In genomic region chr11:102836146-102836545, GRCm38 (mm10) we compare ENCODE assay signal across 30 mouse cellular contexts. TPM values are rescaled to one million over a fixed set of nuclear protein-coding genes. Genes with fewer than 3 reads are reported as not detected.
A peak's percentile ranks its signal among the peaks of the same experiment; 100 is the strongest.
DNase-seq lines count a peak whose midpoint lies in the region; ATAC-seq and TF ChIP-seq lines count a peak whose summit lies in the region.
"Had no signal": no experiment of that assay in that cellular context is flagged by ENCODE, and none has a peak within 500 bp of the region (broad histone marks: within the 10 kb centered on the region; RNA-seq: fewer than 3 reads in every experiment).

No protein-coding gene starts in this region.

- H3K4me1 ChIP-seq in forebrain, embryonic 13.5 days, result no peaks in the 10 kb centered on the region
- no peaks in the 10 kb centered on the region for H3K4me1 ChIP-seq in forebrain, embryonic 11.5 days (replicated peaks; ENCODE audit: control insufficient read depth, insufficient read depth, low read length)
- no peaks in the 10 kb centered on the region for H3K4me1 ChIP-seq in heart, adult 2 months (ENCODE audit: control insufficient read depth, insufficient read depth, low read length)
- peaks cover 5% of the 10 kb centered on the region; the same call in 1 of the 2 replicates for H3K4me1 ChIP-seq in heart, embryonic 10.5 days
- no peaks in the 10 kb centered on the region for H3K4me1 ChIP-seq in hindbrain, postnatal 0 days (ENCODE audit: insufficient read depth, low read length)
- no peaks in the 10 kb centered on the region for H3K4me1 ChIP-seq in hindbrain, embryonic 14.5 days (replicated peaks; ENCODE audit: control insufficient read depth, insufficient read depth, low read length)
- no peaks in the 10 kb centered on the region for H3K4me1 ChIP-seq in lung, postnatal 0 days (ENCODE audit: insufficient read depth, low read depth, low read length)
- H3K4me1 ChIP-seq: forebrain, embryonic 10.5 days; hindbrain, embryonic 10.5 days; hindbrain, embryonic 15.5 days had no signal

- peaks cover 51% of the 10 kb centered on the region for H3K36me3 ChIP-seq in forebrain, embryonic 13.5 days (ENCODE audit: poor library complexity, severe bottlenecking)
- peaks cover 18% of the 10 kb centered on the region for H3K36me3 ChIP-seq in forebrain, embryonic 11.5 days (ENCODE audit: control insufficient read depth, insufficient read depth, low read length)
- no peaks in the 10 kb centered on the region for H3K36me3 ChIP-seq in heart, adult 2 months (ENCODE audit: control insufficient read depth, insufficient read depth, low read length)
- H3K36me3 ChIP-seq in heart, embryonic 10.5 days, result peaks cover 49% of the 10 kb centered on the region
- H3K36me3 ChIP-seq in hindbrain, postnatal 0 days (ENCODE audit: insufficient read depth, low read length), result peaks cover 33% of the 10 kb centered on the region
- peaks cover 50% of the 10 kb centered on the region for H3K36me3 ChIP-seq in hindbrain, embryonic 14.5 days (replicated peaks; ENCODE audit: control insufficient read depth, insufficient read depth)
- H3K36me3 ChIP-seq in lung, postnatal 0 days (ENCODE audit: insufficient read depth, low read length), result peaks cover 10% of the 10 kb centered on the region; the same call in 1 of the 2 replicates

- DNase-seq in forebrain, embryonic 11.5 days (ENCODE audit: low spot score), result no peak
- DNase-seq in heart, adult 2 months, result peak; percentile 27
- no peak for DNase-seq in heart, embryonic 10.5 days (ENCODE audit: low spot score)
- DNase-seq in hindbrain, postnatal 0 days (ENCODE audit: low spot score), result no peak
- DNase-seq in hindbrain, embryonic 14.5 days (ENCODE audit: low spot score), result no peak
- no peak for DNase-seq in lung, postnatal 0 days (ENCODE audit: low spot score)
- no peak for DNase-seq in lung, adult 18-20 months
- DNase-seq: adrenal gland, adult 8-10 months; adrenal gland, postnatal 36 days; B cell, adult 2 months; cerebellum, adult 11 months; cerebellum, adult 8-10 months; cerebellum, postnatal 14 days; embryo, embryonic 11 days; gastrocnemius, postnatal 14 days had no signal

- no peak for TF ChIP-seq CTCF in heart, adult 2 months (IDR thresholded peaks at IDR 0.05)
- no peak for TF ChIP-seq CTCF in hindbrain, postnatal 0 days (IDR thresholded peaks at IDR 0.05; ENCODE audit: low read depth)
- no peak for TF ChIP-seq CTCF in lung, postnatal 0 days (IDR thresholded peaks at IDR 0.05)

- peak; percentile 62 for TF ChIP-seq POLR2A in heart, adult 2 months (IDR thresholded peaks at IDR 0.05; ENCODE audit: insufficient read depth, low read depth, low read length)

- H3K9ac ChIP-seq in forebrain, embryonic 13.5 days, result no peak overlapping the region
- no peak overlapping the region for H3K9ac ChIP-seq in forebrain, embryonic 11.5 days (ENCODE audit: low read length)
- H3K9ac ChIP-seq in heart, adult 2 months (ENCODE audit: low read depth, low read length), result no peak overlapping the region
- no peak overlapping the region for H3K9ac ChIP-seq in hindbrain, postnatal 0 days (replicated peaks; ENCODE audit: low read length)
- H3K9ac ChIP-seq in hindbrain, embryonic 14.5 days, result no peak overlapping the region
- H3K9ac ChIP-seq in lung, postnatal 0 days (replicated peaks; ENCODE audit: low read depth), result no peak overlapping the region; the same call in 1 of the 2 replicates
- H3K9ac ChIP-seq: embryonic facial prominence, embryonic 15.5 days; hindbrain, embryonic 15.5 days had no signal

- no peak overlapping the region for H3K4me2 ChIP-seq in forebrain, embryonic 13.5 days
- no peak overlapping the region for H3K4me2 ChIP-seq in forebrain, embryonic 11.5 days (ENCODE audit: low read depth, low read length, severe bottlenecking)
- no peak overlapping the region for H3K4me2 ChIP-seq in hindbrain, postnatal 0 days (ENCODE audit: low read depth, low read length)
- H3K4me2 ChIP-seq in hindbrain, embryonic 14.5 days (replicated peaks), result no peak overlapping the region
- no peak overlapping the region for H3K4me2 ChIP-seq in lung, postnatal 0 days (replicated peaks; ENCODE audit: low read depth, low read length)
- H3K4me2 ChIP-seq: embryonic facial prominence, embryonic 15.5 days; hindbrain, embryonic 15.5 days had no signal

- no peaks in the 10 kb centered on the region for H3K27me3 ChIP-seq in forebrain, embryonic 13.5 days
- H3K27me3 ChIP-seq in forebrain, embryonic 11.5 days (ENCODE audit: control insufficient read depth, insufficient read depth, low read length), result no peaks in the 10 kb centered on the region
- H3K27me3 ChIP-seq in heart, adult 2 months (ENCODE audit: control insufficient read depth, insufficient read depth, low read length), result no peaks in the 10 kb centered on the region
- no peaks in the 10 kb centered on the region for H3K27me3 ChIP-seq in heart, embryonic 10.5 days (ENCODE audit: insufficient read depth, poor library complexity, severe bottlenecking)
- no peaks in the 10 kb centered on the region for H3K27me3 ChIP-seq in hindbrain, postnatal 0 days (ENCODE audit: insufficient read depth, low read length)
- no peaks in the 10 kb centered on the region for H3K27me3 ChIP-seq in hindbrain, embryonic 14.5 days (ENCODE audit: control insufficient read depth, insufficient read depth, low read length)
- H3K27me3 ChIP-seq in lung, postnatal 0 days (replicated peaks; ENCODE audit: insufficient read depth, low read length), result no peaks in the 10 kb centered on the region
- H3K27me3 ChIP-seq: embryonic facial prominence, embryonic 15.5 days; hindbrain, embryonic 15.5 days had no signal

- H3K4me3 ChIP-seq in forebrain, embryonic 13.5 days, result no peak overlapping the region
- H3K4me3 ChIP-seq in forebrain, embryonic 11.5 days (ENCODE audit: low read depth, low read length), result no peak overlapping the region
- peak overlapping the region; percentile 10; the same call in 1 of the 2 replicates for H3K4me3 ChIP-seq in heart, adult 2 months
- H3K4me3 ChIP-seq in heart, embryonic 10.5 days, result no peak overlapping the region
- no peak overlapping the region for H3K4me3 ChIP-seq in hindbrain, postnatal 0 days (ENCODE audit: low read length)
- H3K4me3 ChIP-seq in hindbrain, embryonic 14.5 days (replicated peaks; ENCODE audit: low read length), result no peak overlapping the region
- H3K4me3 ChIP-seq in lung, postnatal 0 days (ENCODE audit: low read depth, low read length), result no peak overlapping the region
- H3K4me3 ChIP-seq: embryonic facial prominence, embryonic 15.5 days; erythroblast, embryonic 14.5 days; forebrain, embryonic 10.5 days; hindbrain, embryonic 10.5 days; hindbrain, embryonic 15.5 days had no signal

- peak overlapping the region; percentile 25; the same call in 1 of the 2 replicates for H3K27ac ChIP-seq in forebrain, embryonic 13.5 days
- H3K27ac ChIP-seq in forebrain, embryonic 11.5 days (ENCODE audit: low read depth, low read length), result no peak overlapping the region
- peak overlapping the region; percentile 64 for H3K27ac ChIP-seq in heart, adult 2 months
- no peak overlapping the region for H3K27ac ChIP-seq in heart, embryonic 10.5 days
- peak overlapping the region; percentile 20; the same call in 1 of the 2 replicates for H3K27ac ChIP-seq in hindbrain, postnatal 0 days
- H3K27ac ChIP-seq in hindbrain, embryonic 14.5 days, result no peak overlapping the region
- H3K27ac ChIP-seq in lung, postnatal 0 days (ENCODE audit: low read length), result peak overlapping the region; percentile 49
- H3K27ac ChIP-seq: embryonic facial prominence, embryonic 15.5 days; forebrain, embryonic 10.5 days; hindbrain, embryonic 10.5 days; hindbrain, embryonic 15.5 days had no signal

- intact Hi-C loops in heart, adult 2 months (cut with DNase I), result no loop called here

- 92% methylated on average over 9 of the region's 9 CpGs for WGBS in forebrain, embryonic 13.5 days
- 91% methylated on average over 9 of the region's 9 CpGs for WGBS in forebrain, embryonic 11.5 days
- WGBS in heart, adult 2 months, result 62% methylated on average over 9 of the region's 9 CpGs
- WGBS in heart, embryonic 10.5 days, result 86% methylated on average over 9 of the region's 9 CpGs
- 85% methylated on average over 9 of the region's 9 CpGs for WGBS in hindbrain, postnatal 0 days
- whole genome bisulfite sequencing in hindbrain, embryonic 14.5 days, result 90% methylated on average over 9 of the region's 9 CpGs
- 74% methylated on average over 9 of the region's 9 CpGs for WGBS in lung, postnatal 0 days

- TF ChIP-seq EP300 in heart, adult 2 months (IDR thresholded peaks at IDR 0.05; ENCODE audit: insufficient read depth, low read depth, low read length), result 0 out of 2 replicates have a peak, but pooled peaks have one; percentile 4
- no peak for TF ChIP-seq EP300 in lung, postnatal 0 days (IDR thresholded peaks at IDR 0.05)

- no peak for ATAC-seq in forebrain, embryonic 13.5 days
- ATAC-seq in forebrain, embryonic 11.5 days (replicated peaks; ENCODE audit: low FRiP score), result no peak
- no peak for ATAC-seq in hindbrain, postnatal 0 days
- ATAC-seq in hindbrain, embryonic 14.5 days (ENCODE audit: low FRiP score), result no peak
- no peak for ATAC-seq in lung, postnatal 0 days
- ATAC-seq: CD4-positive, CD25-positive, alpha-beta regulatory T cell, adult 4 months; forebrain, embryonic 16.5 days; inflammation-experienced regulatory T-cells, adult 6 months; intestine, postnatal 0 days had no signal

- H3K79me2 ChIP-seq in heart, adult 2 months (replicated peaks; ENCODE audit: control insufficient read depth, insufficient read depth, low read length), result no peaks in the 10 kb centered on the region

- H3K9me3 ChIP-seq in forebrain, embryonic 13.5 days (replicated peaks), result no peaks in the 10 kb centered on the region
- no peaks in the 10 kb centered on the region for H3K9me3 ChIP-seq in forebrain, embryonic 11.5 days (ENCODE audit: control insufficient read depth, low read length)
- H3K9me3 ChIP-seq in heart, embryonic 10.5 days, result no peaks in the 10 kb centered on the region
- H3K9me3 ChIP-seq in hindbrain, postnatal 0 days (ENCODE audit: low read length), result no peaks in the 10 kb centered on the region
- no peaks in the 10 kb centered on the region for H3K9me3 ChIP-seq in hindbrain, embryonic 14.5 days (ENCODE audit: control insufficient read depth, low read length)
- H3K9me3 ChIP-seq in lung, postnatal 0 days (ENCODE audit: low read length), result no peaks in the 10 kb centered on the region
- H3K9me3 ChIP-seq: embryonic facial prominence, embryonic 15.5 days; forebrain, embryonic 10.5 days; G1E; hindbrain, embryonic 10.5 days; hindbrain, embryonic 15.5 days had no signal

RNA-seq across cellular contexts. Expression of gene Higd1b, which starts 0.5 kb away (rescaled TPM):
- 1.2 and 2.0 TPM in 2 replicates for polyA plus RNA-seq in forebrain, embryonic 13.5 days (2015; fragmentation: Nextera tagmentation; extraction: Ambion mirVana)
- polyA plus RNA-seq in forebrain, embryonic 11.5 days (2014; fragmentation: Nextera tagmentation; extraction: Ambion mirVana), result not detected in 2 replicates
- total RNA-seq in heart, adult 2 months (2021), result 10 to 100 TPM; 11.0 to 12.2 TPM
- polyA plus RNA-seq in heart, adult 2 months (2012; rRNA removed), result 15.2 and 21.6 TPM in 2 replicates
- polyA plus RNA-seq in heart, embryonic 10.5 days (2016; fragmentation: Nextera tagmentation; extraction: Ambion mirVana), result not detected in 2 replicates
- total RNA-seq in hindbrain, postnatal 0 days (2014; rRNA removed), result 12.4 and 15.8 TPM in 2 replicates
- polyA plus RNA-seq in hindbrain, postnatal 0 days (2015; fragmentation: Nextera tagmentation; extraction: Ambion mirVana), result 14.5 and 15.0 TPM in 2 replicates
- 9.4 and 9.8 TPM in 2 replicates for polyA plus RNA-seq in hindbrain, embryonic 14.5 days (2014; fragmentation: Nextera tagmentation; extraction: Ambion mirVana)
- 111 and 138 TPM in 2 replicates for polyA plus RNA-seq in lung, postnatal 0 days (2015; fragmentation: Nextera tagmentation; extraction: Ambion mirVana)
- total RNA-seq: common myeloid progenitor, adult 5-6 weeks; G1E; granulocyte monocyte progenitor cell, adult 5-6 weeks had no signal
- polyA plus RNA-seq: CD4-positive, CD25-positive, alpha-beta regulatory T cell, adult 4 months; embryonic facial prominence, embryonic 11.5 days; erythroblast, embryonic 14.5 days; forebrain, embryonic 10.5 days; G1E; hindbrain, embryonic 10.5 days; inflammation-experienced regulatory T-cells, adult 6 months had no signal

RNA-seq across cellular contexts. Expression of gene Gjc1, which starts 16.6 kb away (rescaled TPM):
- polyA plus RNA-seq in forebrain, embryonic 13.5 days (2015; fragmentation: Nextera tagmentation; extraction: Ambion mirVana), result 68.3 and 69.2 TPM in 2 replicates
- 95.7 and 96.1 TPM in 2 replicates for polyA plus RNA-seq in forebrain, embryonic 11.5 days (2014; fragmentation: Nextera tagmentation; extraction: Ambion mirVana)
- total RNA-seq in heart, adult 2 months (2021), result 10 to 100 TPM; 19.4 to 23.4 TPM
- 12.9 and 26.4 TPM in 2 replicates for polyA plus RNA-seq in heart, adult 2 months (2012; rRNA removed)
- 57.0 and 81.1 TPM in 2 replicates for polyA plus RNA-seq in heart, embryonic 10.5 days (2016; fragmentation: Nextera tagmentation; extraction: Ambion mirVana)
- total RNA-seq in hindbrain, postnatal 0 days (2014; rRNA removed), result 13.2 and 18.0 TPM in 2 replicates
- polyA plus RNA-seq in hindbrain, postnatal 0 days (2015; fragmentation: Nextera tagmentation; extraction: Ambion mirVana), result 21.3 and 24.1 TPM in 2 replicates
- 31.2 and 34.3 TPM in 2 replicates for polyA plus RNA-seq in hindbrain, embryonic 14.5 days (2014; fragmentation: Nextera tagmentation; extraction: Ambion mirVana)
- 35.9 and 37.0 TPM in 2 replicates for polyA plus RNA-seq in lung, postnatal 0 days (2015; fragmentation: Nextera tagmentation; extraction: Ambion mirVana)
- total RNA-seq: common myeloid progenitor, adult 5-6 weeks; granulocyte monocyte progenitor cell, adult 5-6 weeks had no signal
- polyA plus RNA-seq: erythroblast, embryonic 14.5 days; G1E; inflammation-experienced regulatory T-cells, adult 6 months had no signal

RNA-seq across cellular contexts. Expression of gene Eftud2, which starts 44.6 kb away (rescaled TPM):
- 199 and 235 TPM in 2 replicates for polyA plus RNA-seq in forebrain, embryonic 13.5 days (2015; fragmentation: Nextera tagmentation; extraction: Ambion mirVana)
- polyA plus RNA-seq in forebrain, embryonic 11.5 days (2014; fragmentation: Nextera tagmentation; extraction: Ambion mirVana), result 317 and 330 TPM in 2 replicates
- total RNA-seq in heart, adult 2 months (2021), result 10 to 100 TPM; 36.0 to 37.4 TPM
- polyA plus RNA-seq in heart, adult 2 months (2012; rRNA removed), result 44.9 and 62.6 TPM in 2 replicates
- polyA plus RNA-seq in heart, embryonic 10.5 days (2016; fragmentation: Nextera tagmentation; extraction: Ambion mirVana), result 206 and 238 TPM in 2 replicates
- total RNA-seq in hindbrain, postnatal 0 days (2014; rRNA removed), result 63.8 and 70.8 TPM in 2 replicates
- polyA plus RNA-seq in hindbrain, postnatal 0 days (2015; fragmentation: Nextera tagmentation; extraction: Ambion mirVana), result 104 and 106 TPM in 2 replicates
- 110 and 123 TPM in 2 replicates for polyA plus RNA-seq in hindbrain, embryonic 14.5 days (2014; fragmentation: Nextera tagmentation; extraction: Ambion mirVana)
- polyA plus RNA-seq in lung, postnatal 0 days (2015; fragmentation: Nextera tagmentation; extraction: Ambion mirVana), result 67.1 and 72.9 TPM in 2 replicates

RNA-seq across cellular contexts. Expression of gene Ccdc103, which starts 44.9 kb away (rescaled TPM):
- 1.8 and 2.8 TPM in 2 replicates for polyA plus RNA-seq in forebrain, embryonic 13.5 days (2015; fragmentation: Nextera tagmentation; extraction: Ambion mirVana)
- 2.3 and 3.5 TPM in 2 replicates for polyA plus RNA-seq in forebrain, embryonic 11.5 days (2014; fragmentation: Nextera tagmentation; extraction: Ambion mirVana)
- not detected for total RNA-seq in heart, adult 2 months (2021)
- polyA plus RNA-seq in heart, adult 2 months (2012; rRNA removed), result 0.18 and 0.20 TPM in 2 replicates
- polyA plus RNA-seq in heart, embryonic 10.5 days (2016; fragmentation: Nextera tagmentation; extraction: Ambion mirVana), result 0.62 and 0.93 TPM in 2 replicates
- 0.25 and 0.31 TPM in 2 replicates for total RNA-seq in hindbrain, postnatal 0 days (2014; rRNA removed)
- polyA plus RNA-seq in hindbrain, postnatal 0 days (2015; fragmentation: Nextera tagmentation; extraction: Ambion mirVana), result 2.2 and 2.4 TPM in 2 replicates
- 2.2 and 2.8 TPM in 2 replicates for polyA plus RNA-seq in hindbrain, embryonic 14.5 days (2014; fragmentation: Nextera tagmentation; extraction: Ambion mirVana)
- 3.9 and 4.4 TPM in 2 replicates for polyA plus RNA-seq in lung, postnatal 0 days (2015; fragmentation: Nextera tagmentation; extraction: Ambion mirVana)
- total RNA-seq: common myeloid progenitor, adult 5-6 weeks; gastrocnemius, postnatal 14 days; granulocyte monocyte progenitor cell, adult 5-6 weeks had no signal
- polyA plus RNA-seq: CD4-positive, CD25-positive, alpha-beta regulatory T cell, adult 4 months; inflammation-experienced regulatory T-cells, adult 6 months had no signal

RNA-seq across cellular contexts. Expression of gene Fam187a, which starts 48.8 kb away (rescaled TPM):
- polyA plus RNA-seq in forebrain, embryonic 13.5 days (2015; fragmentation: Nextera tagmentation; extraction: Ambion mirVana), result not detected in 2 replicates
- not detected in 2 replicates for polyA plus RNA-seq in forebrain, embryonic 11.5 days (2014; fragmentation: Nextera tagmentation; extraction: Ambion mirVana)
- not detected for total RNA-seq in heart, adult 2 months (2021)
- polyA plus RNA-seq in heart, adult 2 months (2012; rRNA removed), result not detected in 2 replicates
- polyA plus RNA-seq in heart, embryonic 10.5 days (2016; fragmentation: Nextera tagmentation; extraction: Ambion mirVana), result not detected in 2 replicates
- not detected in 2 replicates for total RNA-seq in hindbrain, postnatal 0 days (2014; rRNA removed)
- polyA plus RNA-seq in hindbrain, postnatal 0 days (2015; fragmentation: Nextera tagmentation; extraction: Ambion mirVana), result not detected in 2 replicates
- 0.12 TPM in 1 of 2 replicates, not detected in the other for polyA plus RNA-seq in hindbrain, embryonic 14.5 days (2014; fragmentation: Nextera tagmentation; extraction: Ambion mirVana)
- not detected in 2 replicates for polyA plus RNA-seq in lung, postnatal 0 days (2015; fragmentation: Nextera tagmentation; extraction: Ambion mirVana)
- total RNA-seq: adrenal gland, postnatal 36 days; common myeloid progenitor, adult 5-6 weeks; gastrocnemius, postnatal 14 days; granulocyte monocyte progenitor cell, adult 5-6 weeks had no signal
- polyA plus RNA-seq: CD4-positive, CD25-positive, alpha-beta regulatory T cell, adult 4 months; embryonic facial prominence, embryonic 11.5 days; embryonic facial prominence, embryonic 15.5 days; erythroblast, embryonic 14.5 days; forebrain, embryonic 16.5 days; G1E; heart, embryonic 16.5 days; hindbrain, embryonic 10.5 days; hindbrain, embryonic 15.5 days; inflammation-experienced regulatory T-cells, adult 6 months; intestine, postnatal 0 days had no signal

Comparison
In these comparisons a context has a peak if more than half of its experiments do, and no peak if none do; other contexts are left out.
1. H3K27ac ChIP-seq: peak in forebrain, embryonic 13.5 days (single experiment), heart, adult 2 months (single experiment), hindbrain, postnatal 0 days (single experiment) and lung, postnatal 0 days (single experiment); none in forebrain, embryonic 11.5 days (single experiment), heart, embryonic 10.5 days (single experiment) and hindbrain, embryonic 14.5 days (single experiment).
2. DNase-seq: peak in heart, adult 2 months (2 of 2); none in forebrain, embryonic 11.5 days (single experiment), heart, embryonic 10.5 days (single experiment), hindbrain, postnatal 0 days (single experiment), hindbrain, embryonic 14.5 days (single experiment), lung, postnatal 0 days (single experiment) and lung, adult 18-20 months (0 of 2).